Mouse (Mus musculus) spleen, adult 2 months (tissue): Measurements from ENCODE around the gene Cnnm1.

Experiments
- CTCF ChIP-seq: fragments of 200-500 bp; IDR thresholded peaks from 2 replicates; pipeline ENCODE4 v1.5.1; 2011; ENCODE audit warnings: mild to moderate bottlenecking, inconsistent platforms; ENCODE audit not compliant: insufficient read depth, insufficient read length, insufficient replicate concordance; ENCODE audit errors: extremely low read depth
- POLR2A ChIP-seq: fragments of 200-500 bp; IDR thresholded peaks from 2 replicates; pipeline ENCODE4 v1.6.1; 2011; ENCODE audit warnings: low read depth, low read length, inconsistent platforms

GRCm38 (mm10) chr19:43465601-43466255 is 25.5 kb downstream of the Cnnm1 start:
- TF ChIP-seq CTCF (no peak), POLR2A (no peak)
